Mouse (Mus musculus): Measurements from ENCODE around the gene Wnt9a. TPM values are rescaled to one million over a fixed set of nuclear protein-coding genes. Genes with fewer than 3 reads are reported as not detected.
A peak's percentile ranks its signal among the peaks of the same experiment; 100 is the strongest.
"Not testable (repeated sequence)": the region's sequence is repeated elsewhere in the genome, so short reads cannot be mapped to it uniquely, and the experiment has no call there.

The Wnt9a gene
- total RNA-seq, 2 experiments from 2014 or later: 5.6 to 6.6 TPM

DNA sequence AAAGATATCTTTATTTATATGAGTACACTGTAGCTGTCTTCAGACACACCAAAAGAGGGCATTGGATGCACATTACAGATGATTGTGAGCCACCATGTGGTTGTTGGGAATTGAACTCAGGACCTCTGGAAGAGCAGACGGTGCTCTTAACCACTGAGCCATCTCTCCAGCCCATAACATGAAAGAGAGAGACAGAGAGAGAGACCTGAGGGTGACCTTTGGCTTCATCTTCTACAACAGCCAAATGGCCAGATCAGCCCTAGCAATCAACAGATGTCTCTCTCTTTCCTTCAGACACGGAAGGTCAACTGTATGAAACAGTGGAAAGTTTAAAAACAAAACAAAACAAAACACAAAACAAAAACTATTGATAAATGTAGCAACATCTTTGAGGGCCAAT is 5.7 kb upstream of the Wnt9a start:
- intact Hi-C loops (cut with DNase I); DNase-seq (ENCODE audit: low spot score): not testable (repeated sequence)

DNA sequence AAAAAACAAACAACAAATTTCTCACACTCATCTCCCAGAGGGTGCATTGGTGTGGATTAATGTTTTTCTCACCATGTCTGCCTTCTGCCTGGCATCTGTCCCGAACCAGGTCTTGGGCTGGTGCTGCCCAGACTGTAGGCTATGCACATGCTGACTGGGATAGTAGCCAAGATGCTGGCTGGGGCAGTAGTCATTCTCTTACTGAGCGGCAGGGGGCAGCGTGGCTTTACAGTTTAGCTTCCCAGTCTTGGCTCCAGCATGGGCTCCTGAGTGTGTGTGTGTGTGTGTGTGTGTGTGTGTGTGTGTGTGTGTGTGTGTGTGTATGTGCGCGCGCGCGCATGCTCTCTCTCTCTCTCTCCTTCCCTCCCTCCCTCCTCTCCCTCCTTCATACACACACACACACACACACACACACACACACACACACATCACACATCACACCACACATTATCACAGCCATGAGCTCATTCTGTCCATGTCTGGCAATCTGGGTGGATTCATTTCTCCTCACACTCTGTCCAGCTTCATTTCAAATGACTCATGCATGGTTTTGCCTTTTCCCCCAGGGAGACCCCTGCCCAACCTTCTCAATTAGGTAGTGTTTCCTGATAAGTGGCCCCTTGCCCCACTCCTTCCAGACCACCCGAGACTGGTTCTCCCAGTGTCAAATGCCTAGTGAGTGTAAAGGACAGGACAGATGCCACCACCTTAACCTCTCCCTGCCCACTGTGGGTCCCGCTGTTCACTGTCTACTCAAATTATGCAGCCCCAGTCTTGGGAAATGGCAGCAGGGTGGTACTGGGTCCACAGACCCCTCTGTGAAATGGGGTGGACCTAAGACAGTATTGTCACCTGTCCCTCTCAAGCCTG is 3.8 kb upstream of the Wnt9a start:
- DNase-seq (ENCODE audit: low spot score): peak; percentile 63
- intact Hi-C loops (cut with DNase I): no loop called here

DNA sequence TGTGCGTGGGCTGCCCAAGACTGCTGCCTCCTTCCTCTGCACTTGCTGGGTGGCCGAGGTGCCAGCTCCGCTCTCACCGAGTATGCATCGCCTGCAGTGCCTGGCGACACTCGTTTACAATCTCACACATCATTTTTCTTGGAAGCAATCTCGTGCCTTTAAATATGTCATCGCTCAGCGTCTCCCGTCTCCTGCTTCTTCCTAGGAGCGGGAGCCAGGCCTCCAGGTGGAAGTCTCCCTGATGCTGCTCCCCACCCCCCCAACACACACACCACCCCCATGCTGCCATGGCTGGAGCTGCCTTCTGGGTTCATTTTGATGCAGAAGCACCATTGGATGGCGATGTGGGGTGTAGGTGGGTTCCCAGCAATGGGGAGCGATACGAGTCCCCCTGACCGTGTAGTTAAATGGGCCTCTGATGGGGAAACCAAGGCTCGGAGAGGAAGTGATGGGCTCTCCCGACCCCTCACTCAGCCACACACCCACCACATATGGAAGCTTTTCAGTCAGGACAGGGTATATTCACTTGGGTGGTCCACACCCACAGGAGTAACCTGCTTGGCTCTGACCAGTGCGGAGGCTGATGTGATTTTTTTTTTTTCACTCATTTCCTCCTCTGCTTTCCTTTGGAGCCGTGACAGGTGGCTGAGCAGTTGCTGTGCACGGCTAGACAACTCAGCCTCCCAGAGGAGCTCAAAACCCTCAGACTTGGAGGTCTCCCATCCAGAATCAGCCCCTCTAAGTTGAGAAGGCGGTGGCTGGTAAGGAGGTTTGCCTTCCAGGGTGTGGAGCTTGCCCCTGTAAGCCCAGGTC is 1.5 kb upstream of the Wnt9a start:
- intact Hi-C loops (cut with DNase I): loop anchor here (5.0 kb wide), 1 partner anchor 62 kb away; no protein-coding TSS in a partner anchor
- DNase-seq (ENCODE audit: low spot score): no peak

DNA sequence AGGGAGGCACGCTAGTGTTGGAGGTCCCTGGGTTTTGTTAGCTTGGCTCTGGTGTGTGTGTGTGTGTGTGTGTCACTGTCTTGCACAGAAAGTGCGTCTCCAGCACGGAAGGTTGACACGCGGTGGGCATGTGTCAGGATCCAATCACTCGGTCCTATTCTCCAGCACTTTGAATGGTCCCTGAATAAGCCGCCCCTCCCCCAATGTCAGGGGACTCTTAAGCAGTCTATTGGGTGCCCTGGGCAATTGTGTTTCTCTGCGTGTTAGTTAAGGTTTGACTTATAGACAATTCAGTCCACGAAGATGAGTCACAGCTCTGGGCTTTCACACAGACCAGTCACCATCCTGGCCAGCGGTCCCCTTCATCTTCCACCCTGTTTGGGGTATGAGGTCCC is 910 bp upstream of the Wnt9a start:
- no peak for DNase-seq (ENCODE audit: low spot score)
- intact Hi-C loops (cut with DNase I): loop anchor here (5.0 kb wide), 1 partner anchor 61 kb away; no protein-coding TSS in a partner anchor

DNA sequence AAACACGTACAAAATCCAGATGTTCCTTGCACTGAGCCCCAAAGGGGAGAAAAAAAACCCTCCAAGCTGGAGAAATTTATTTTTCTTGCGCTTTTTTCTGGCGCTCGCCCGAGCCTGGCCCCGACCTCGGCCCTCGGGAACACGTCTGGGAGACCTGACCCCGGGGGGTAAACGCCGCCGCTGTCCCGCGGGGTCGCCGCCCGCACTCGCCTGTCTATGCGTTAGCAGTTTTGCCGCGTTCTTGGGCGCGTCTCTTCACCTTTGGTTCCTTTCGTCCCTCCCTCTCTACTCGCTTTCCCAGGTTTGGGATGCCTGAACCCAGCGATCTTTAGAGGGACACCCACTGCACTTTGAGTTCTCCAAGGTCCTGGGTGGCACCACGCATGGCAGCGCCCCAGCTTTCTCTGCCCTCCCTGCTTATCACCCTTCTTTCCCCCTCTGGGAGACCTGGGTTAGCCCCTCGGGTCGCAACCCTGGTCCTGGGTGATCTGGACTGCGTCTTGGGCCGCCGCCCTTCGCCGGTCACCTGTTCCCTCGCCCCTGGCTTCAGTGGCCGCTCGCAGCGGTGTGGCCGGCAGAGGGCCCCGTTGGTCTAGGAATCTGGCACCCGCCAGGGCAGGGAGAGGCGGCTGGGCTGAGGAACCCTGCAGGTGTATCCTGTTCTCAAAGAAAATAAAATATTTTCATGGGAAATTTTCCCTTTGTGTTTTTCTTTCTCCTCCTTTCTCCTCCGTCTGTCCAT is 865 bp downstream of the Wnt9a start:
- intact Hi-C loops (cut with DNase I): loop anchor here (1.0 to 5.0 kb wide), 3 partner anchors 23 to 176 kb away; no protein-coding TSS in a partner anchor
- DNase-seq (ENCODE audit: low spot score): peak; percentile 71

DNA sequence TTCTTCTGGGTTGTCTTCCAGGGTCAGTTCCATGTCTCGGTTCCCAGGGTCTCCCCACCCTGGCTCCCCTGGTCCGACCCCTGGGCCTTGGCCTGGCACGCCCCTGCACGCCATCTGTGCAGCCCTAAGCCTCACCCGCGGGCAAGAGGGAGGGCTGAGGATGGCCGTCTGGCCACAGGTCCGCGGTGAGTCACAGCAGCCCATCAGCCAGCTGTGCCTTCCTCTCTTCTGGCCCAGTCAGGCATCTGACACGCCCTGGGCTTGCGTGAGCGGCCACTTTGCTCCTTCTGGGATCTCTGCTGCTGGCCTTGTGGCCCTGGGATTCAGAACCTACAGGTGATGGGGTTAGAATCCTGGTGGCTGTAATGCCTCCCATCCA is 1.4 kb downstream of the Wnt9a start:
- no peak for DNase-seq (ENCODE audit: low spot score)

DNA sequence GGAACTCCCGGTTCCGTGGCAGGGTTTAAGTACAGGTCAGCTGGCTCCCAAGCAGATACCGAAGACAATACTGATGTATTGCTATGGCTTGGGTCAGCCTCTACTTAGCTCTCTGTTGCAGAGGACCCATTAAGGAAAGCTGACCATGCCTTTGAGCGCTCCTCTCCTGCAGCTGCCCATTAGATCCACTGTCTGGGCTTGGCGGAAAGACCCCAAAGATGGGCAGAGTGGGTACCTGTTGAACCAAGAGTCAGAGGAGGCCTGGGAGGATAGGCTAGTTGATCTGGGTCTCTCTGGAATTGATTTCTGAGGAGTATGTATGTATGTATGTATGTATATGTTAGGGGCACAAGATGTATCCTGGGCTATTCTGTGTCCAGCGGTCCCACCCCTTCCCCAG is 1.9 kb downstream of the Wnt9a start:
- intact Hi-C loops (cut with DNase I): loop anchor here (1.0 to 5.0 kb wide), 2 partner anchors 22 to 59 kb away; no protein-coding TSS in a partner anchor
- no peak for DNase-seq (ENCODE audit: low spot score)

More for the DNA sequence above, 1.4 kb downstream of the Wnt9a start:
- intact Hi-C loops (cut with DNase I): loop anchor here (1.0 to 5.0 kb wide), 2 partner anchors 22 to 59 kb away; no protein-coding TSS in a partner anchor

DNA sequence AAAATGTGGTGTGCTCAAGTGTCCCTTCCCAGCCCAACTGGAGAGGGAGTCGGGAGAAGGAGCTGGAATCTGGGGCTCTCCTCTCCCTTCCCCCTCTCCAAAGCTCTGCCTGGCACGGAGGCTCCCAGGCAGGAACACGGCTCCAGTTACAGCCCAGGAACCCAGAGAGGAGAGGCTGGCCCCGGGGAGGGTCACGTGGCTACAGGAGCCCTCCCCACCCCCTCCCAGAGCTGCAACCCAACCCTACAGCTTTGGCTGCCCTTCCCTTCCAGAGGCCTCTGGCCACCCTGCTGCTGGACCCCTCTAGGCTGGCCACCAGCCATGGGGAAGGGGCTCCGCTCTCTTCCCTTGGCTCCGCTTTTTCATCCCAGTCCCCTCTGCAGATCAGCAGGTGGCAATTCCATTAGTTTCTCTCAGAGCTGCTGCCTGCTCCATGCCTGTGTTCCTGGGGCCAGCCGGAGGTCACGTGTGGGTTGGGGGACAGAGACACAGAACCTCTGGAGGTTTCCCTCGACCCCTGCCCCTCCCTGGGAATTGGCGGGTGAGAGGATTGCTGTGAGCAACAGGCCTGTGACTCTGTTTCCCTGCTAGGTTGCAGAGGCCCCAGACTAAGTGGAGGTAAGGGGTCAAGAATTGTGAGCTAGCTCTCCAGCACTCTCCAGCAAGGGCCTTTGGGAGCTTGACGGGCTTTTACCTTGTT is 2.5 kb downstream of the Wnt9a start:
- intact Hi-C loops (cut with DNase I): loop anchor here (5.0 kb wide), 1 partner anchor 58 kb away; no protein-coding TSS in a partner anchor
- peak; percentile 34 for DNase-seq (ENCODE audit: low spot score)

DNA sequence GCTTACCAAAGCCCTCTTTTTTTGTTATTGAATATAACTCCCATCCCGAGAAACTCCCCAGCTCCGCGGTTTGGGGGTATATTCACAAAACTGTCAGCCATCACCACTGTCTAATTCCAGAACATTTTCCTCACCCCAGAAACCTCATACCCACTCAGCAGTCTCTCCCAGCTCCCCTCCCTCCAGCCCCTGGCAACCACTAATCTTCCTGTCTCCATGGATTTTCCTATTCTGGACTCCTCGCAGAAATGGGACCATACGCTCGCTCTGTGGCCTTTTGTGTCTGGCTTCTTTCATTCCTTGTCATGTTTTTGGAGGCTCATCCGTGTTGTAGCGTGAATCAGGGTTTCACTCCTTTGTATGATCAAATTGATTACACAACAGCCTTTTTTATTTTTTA is 3.2 kb downstream of the Wnt9a start:
- DNase-seq (ENCODE audit: low spot score): no peak
- intact Hi-C loops (cut with DNase I): loop anchor here (5.0 kb wide), 1 partner anchor 57 kb away; no protein-coding TSS in a partner anchor

DNA sequence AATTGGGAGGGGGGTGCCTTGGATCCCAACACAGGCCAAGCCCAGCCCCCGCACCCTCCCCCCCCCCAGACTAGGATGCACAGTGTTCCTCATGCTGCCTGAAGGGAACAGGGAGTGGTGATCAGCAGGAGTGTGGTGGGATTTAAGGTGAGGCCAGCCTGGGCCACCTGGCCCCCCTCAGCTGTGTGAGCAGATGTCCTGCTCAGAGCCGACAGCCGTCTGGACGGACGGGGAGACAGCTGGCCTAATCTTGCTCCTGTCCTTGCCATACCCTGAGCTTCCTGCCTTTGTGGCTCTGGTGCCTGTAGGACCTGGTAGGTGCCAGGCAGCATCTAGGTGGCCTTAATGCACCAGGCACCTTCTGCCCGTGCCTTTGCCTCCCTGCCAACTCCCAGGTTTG is 5.3 kb downstream of the Wnt9a start:
- intact Hi-C loops (cut with DNase I): no loop called here
- DNase-seq (ENCODE audit: low spot score): no peak

DNA sequence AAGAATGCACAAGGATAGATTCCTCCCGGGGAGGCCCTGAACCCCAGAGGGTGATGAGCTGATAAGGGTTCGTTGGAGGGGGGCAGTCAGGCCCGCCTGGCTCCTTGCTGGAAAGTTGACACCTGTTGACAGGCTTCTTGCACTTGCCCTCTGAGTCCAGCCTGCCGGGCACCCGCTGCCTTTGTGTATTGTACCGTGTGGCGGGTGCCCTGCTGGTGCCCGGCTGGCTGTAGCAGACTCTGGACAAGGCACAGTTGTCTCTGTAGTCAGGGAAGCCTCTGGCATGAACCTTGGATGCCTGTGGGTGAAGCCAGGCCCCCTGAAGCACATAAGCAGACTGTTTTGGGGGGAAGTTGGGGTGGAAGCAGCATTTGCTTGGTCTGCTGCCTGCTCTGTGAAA is 5.8 kb downstream of the Wnt9a start:
- DNase-seq (ENCODE audit: low spot score): no peak
- intact Hi-C loops (cut with DNase I): no loop called here

DNA sequence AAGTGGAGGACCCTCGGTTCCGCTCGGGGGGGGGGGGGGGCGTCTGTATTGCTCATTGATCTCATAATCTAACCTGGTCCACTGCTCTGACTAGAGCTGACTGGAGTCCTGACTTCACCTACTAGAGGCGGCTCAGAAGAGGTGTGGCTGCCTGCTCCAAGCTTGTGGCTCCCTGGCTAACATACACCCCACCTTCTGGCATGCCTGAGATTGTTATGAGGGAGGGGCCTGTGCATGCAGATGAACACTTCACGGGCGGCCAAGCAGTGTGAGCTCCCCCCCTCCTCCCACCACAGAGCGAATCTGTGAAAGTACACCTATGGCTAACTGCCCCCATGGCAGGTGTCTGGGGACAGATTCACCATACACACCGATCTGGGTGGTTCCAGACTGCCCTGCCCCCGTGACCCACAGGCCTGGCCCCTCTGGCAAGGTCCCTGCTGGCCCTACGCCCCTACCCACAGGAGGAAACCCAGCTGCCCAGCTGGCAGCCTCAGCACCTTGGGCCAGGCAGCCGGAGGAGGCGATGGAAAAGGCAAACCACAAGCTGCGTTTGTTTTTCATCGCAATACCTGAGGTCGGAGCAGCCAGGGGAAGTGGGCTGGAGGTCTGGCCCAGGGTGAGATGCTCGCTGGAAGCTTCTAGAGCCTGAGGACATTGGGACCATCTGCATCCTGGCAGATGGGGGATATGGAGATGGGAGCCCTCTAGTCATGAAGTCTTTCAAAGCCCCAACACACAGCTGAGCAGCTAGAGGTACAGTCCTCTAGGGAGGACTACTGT is 6.5 kb downstream of the Wnt9a start:
- no peak for DNase-seq (ENCODE audit: low spot score)
- intact Hi-C loops (cut with DNase I): no loop called here

DNA sequence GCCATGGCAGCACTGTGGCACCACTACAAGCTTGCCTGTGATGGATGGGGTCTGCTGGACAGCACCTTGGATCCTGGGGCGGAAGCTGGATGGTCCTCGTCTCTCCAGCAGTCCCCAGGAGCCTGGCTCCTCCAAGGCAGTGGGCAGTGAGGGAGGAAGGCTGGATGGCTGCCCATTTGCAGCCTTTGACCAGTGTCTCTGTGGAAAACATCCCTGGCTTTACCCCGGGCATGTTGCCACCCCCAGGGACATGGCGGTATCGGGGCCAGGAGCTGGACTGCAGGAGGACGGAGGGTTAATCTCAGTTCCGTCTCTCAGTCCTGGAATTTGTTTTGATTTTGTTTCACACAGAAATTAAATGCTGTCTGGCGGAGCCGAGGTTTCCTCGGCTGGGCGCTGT is 7.2 kb downstream of the Wnt9a start:
- no peak for DNase-seq (ENCODE audit: low spot score)
- intact Hi-C loops (cut with DNase I): no loop called here

DNA sequence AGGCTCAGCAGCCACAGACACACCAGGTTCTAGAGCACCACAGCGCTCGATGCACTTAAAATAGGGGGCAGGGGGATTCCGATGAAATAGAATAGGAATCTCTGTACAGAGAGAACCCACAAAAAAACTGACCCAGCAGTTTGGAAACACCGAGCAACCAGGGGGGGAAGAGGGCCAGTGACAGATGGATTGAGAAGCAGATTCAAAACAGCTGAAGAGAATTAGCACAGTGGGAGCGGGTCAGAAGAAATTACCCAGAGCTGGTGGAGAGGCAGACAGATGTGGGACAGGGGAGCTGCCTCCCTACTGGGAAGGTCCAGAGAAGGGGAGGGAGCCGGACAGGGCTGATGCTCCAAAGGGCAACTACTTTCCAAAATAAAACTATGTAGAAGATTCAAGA is 9.8 kb downstream of the Wnt9a start:
- intact Hi-C loops (cut with DNase I): no loop called here
- DNase-seq (ENCODE audit: low spot score): no peak

DNA sequence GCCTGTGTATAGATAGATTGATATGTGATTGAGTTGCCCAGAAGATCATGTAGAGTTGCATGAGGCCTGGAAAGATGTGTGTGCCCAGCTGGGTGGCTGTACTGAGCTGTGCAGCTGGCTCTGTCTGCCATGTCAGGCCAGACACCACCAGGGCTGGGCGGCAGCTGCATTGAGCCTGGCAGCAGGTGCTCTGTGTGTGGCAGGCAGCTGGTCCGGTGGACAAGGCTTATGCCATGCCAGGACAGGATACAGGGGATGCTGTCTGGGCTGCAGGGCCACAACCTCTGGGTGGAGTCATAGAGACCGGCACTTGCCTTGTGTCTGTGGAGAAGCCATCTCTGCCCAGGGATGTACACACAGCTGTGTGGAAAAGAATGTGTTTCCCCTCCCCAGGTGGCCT is 16.3 kb downstream of the Wnt9a start:
- intact Hi-C loops (cut with DNase I): no loop called here
- no peak for DNase-seq (ENCODE audit: low spot score)

DNA sequence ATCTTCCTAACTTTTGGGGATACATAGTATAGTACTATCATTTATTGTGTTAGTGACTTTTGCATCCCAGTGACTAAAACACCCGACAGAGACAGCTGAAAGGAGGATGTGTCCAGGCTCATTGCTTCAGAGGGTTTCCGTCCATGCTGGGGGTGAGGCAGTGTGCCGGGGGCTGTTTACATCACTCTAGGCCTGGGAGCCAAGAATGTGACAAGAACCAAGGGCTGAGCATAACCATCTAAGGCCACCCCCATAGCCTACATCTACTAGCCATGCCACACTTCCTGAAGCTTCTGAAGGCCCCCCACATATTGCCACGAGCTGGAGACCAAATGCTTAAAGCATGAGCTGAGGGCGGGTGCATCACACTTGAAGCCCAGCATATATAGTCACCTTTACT is 18.0 kb downstream of the Wnt9a start:
- no peak for DNase-seq (ENCODE audit: low spot score)
- intact Hi-C loops (cut with DNase I): no loop called here

DNA sequence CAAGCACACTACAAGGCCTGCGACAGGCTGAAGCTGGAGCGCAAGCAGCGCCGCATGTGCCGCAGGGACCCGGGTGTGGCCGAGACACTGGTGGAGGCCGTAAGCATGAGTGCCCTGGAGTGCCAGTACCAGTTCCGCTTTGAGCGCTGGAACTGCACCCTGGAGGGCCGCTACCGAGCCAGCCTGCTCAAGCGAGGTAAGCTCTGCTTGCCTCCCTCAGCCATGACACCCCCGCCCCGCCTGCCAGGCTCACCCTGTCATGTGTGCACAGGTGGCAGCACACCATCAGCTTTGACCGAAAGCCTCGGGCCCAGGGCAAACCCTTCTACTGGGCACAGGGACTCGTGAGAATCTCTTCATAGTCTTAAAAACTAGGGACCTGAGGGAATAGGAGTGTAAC is 20.9 kb downstream of the Wnt9a start:
- intact Hi-C loops (cut with DNase I): no loop called here

DNA sequence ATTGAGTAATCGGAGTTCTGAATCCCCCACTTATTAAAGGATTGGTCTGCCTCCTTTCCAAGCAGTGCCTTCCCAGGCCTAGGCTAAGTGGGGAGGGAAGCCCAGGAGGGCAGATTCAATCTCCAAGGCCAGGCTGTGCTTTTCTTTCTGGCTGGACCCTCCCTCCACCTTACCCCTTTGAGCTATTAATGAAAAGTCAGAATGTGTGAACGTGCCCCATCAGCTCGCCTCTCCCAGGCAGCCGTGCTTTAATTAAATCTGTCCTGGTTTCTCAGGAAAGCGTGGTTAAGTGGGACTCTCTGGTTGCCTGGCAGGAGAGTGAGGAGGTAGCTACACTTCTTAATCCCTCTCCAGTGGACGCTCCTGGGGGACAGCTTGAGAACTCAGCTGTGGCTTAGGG is 22.9 kb downstream of the Wnt9a start:
- intact Hi-C loops (cut with DNase I): loop anchor here (1.0 kb wide), 1 partner anchor 21 kb away; no protein-coding TSS in a partner anchor
- DNase-seq (ENCODE audit: low spot score): no peak

More for the DNA sequence above, 20.9 kb downstream of the Wnt9a start:
- no peak for DNase-seq (ENCODE audit: low spot score)

DNA sequence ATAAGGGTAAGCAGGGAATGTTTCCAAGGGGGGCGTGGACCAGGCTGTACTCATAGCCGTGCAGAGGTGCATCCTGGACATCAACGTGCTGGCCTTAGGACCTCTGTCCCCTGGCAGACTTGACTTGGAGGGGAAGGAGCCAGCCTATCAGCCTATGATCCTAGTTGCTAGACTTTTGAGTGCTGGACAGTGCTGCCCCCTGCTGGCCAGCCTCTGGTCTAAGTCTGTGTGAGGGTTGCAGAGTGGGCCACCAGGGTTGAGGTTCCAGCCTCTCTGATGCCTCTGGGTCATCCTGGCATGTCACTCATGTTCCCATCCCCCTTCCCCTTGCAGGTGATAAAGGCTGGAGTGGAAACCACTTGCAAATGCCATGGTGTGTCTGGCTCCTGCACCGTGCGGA is 23.8 kb downstream of the Wnt9a start:
- no peak for DNase-seq (ENCODE audit: low spot score)
- intact Hi-C loops (cut with DNase I): loop anchor here (1.0 kb wide), 1 partner anchor 22 kb away; no protein-coding TSS in a partner anchor
